Mouse (Mus musculus) stomach, embryonic 16.5 days (tissue): ENCODE results near the gene Sel1l3. TPM values are rescaled to one million over a fixed set of nuclear protein-coding genes. Genes with fewer than 3 reads are reported as not detected.

Source experiments
- ATAC-seq: fragments of 200-750 bp; cut with Nextera tagmentation; 2 replicates; pipeline ENCODE4 v1.8.0; 2017; ENCODE audit warnings: moderate number of reproducible peaks, moderate TSS enrichment; ENCODE audit not compliant: insufficient read depth, low FRiP score
- H3K27ac ChIP-seq: fragments of 300-500 bp; sonication (generic); 2 replicates; pipeline ENCODE4 v1.5.1; 2014; ENCODE audit warnings: low read length
- H3K27me3 ChIP-seq: fragments of 300-500 bp; sonication (generic); 2 replicates; pipeline ENCODE4 v1.6.1; 2014; ENCODE audit warnings: low read length, control low read depth, mixed read lengths; ENCODE audit not compliant: control insufficient read depth, insufficient read depth
- H3K36me3 ChIP-seq: fragments of 300-500 bp; sonication (generic); 2 replicates; pipeline ENCODE4 v1.6.1; 2014; ENCODE audit warnings: low read length; ENCODE audit not compliant: control insufficient read depth, insufficient read depth
- H3K4me1 ChIP-seq: fragments of 300-500 bp; sonication (generic); 2 replicates; pipeline ENCODE4 v1.6.1; 2014; ENCODE audit warnings: low read length, control low read depth, mixed read lengths; ENCODE audit not compliant: control insufficient read depth, insufficient read depth
- H3K4me2 ChIP-seq: fragments of 300-500 bp; sonication (generic); 2 replicates; pipeline ENCODE4 v1.6.1; 2014; ENCODE audit warnings: low read depth, low read length, mixed read lengths
- H3K4me3 ChIP-seq: fragments of 300-500 bp; sonication (generic); replicated peaks from 2 replicates; pipeline ENCODE4 v1.5.1; 2014; ENCODE audit warnings: mild to moderate bottlenecking, low read length
- H3K9ac ChIP-seq: fragments of 300-500 bp; sonication (generic); 2 replicates; pipeline ENCODE4 v1.6.1; 2014; ENCODE audit warnings: low read length
- H3K9me3 ChIP-seq: fragments of 300-500 bp; sonication (generic); replicated peaks from 2 replicates; pipeline ENCODE4 v1.6.1; 2016; ENCODE audit warnings: low read length, control low read depth; ENCODE audit not compliant: control insufficient read depth
- WGBS: fragments of 180-500 bp; shearing (Covaris S2); extraction: QIAGEN DNeasy Blood & Tissue Kit; methylation state at CpG from one replicate; pipeline ENCODE4 v1.1.7; 2014; 5-methylcytosine and 5-hydroxymethylcytosine counted together
- polyA plus RNA-seq: library from polyadenylated mRNA; unstranded; fragments of >200 nt; fragmentation: Nextera tagmentation; extraction: Ambion mirVana; gene quantifications from 2 replicates; pipeline ENCODE4 v1.2.1, GENCODE M21; 2015

Gene Sel1l3
- polyA plus RNA-seq, 1 experiment from 2014 or later, result 8.5 TPM

DNA sequence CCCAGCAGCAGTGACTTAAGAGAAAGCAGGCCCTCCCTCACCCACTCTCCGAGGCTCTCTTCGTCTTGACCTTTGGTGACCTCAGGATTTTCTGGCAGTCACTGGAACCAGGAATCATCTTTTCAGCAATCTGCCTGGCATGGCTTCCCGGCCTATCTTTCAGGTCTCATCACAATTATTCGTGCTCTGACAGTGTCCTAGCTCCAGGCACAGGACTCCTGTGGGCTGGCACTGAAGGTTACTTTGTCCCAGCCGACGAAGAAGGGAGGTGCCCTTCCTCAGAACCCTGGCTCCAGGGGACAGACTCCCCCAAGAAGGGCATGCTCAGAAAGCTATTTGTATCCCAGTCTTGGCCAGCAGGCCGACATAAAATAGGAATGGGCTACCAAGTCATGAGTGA lies 4.0 kb downstream of the Sel1l3 start:
- no peaks in the 10 kb centered on the region for H3K9me3 ChIP-seq
- no peak overlapping the region for H3K4me3 ChIP-seq
- no peaks in the 10 kb centered on the region for H3K4me1 ChIP-seq
- no peaks in the 10 kb centered on the region for H3K36me3 ChIP-seq
- no peak overlapping the region for H3K9ac ChIP-seq
- no peak overlapping the region for H3K27ac ChIP-seq
- no peak overlapping the region for H3K4me2 ChIP-seq
- peaks cover 16% of the 10 kb centered on the region; the same call in 1 of the 2 replicates for H3K27me3 ChIP-seq
- ATAC-seq, result no peak
- WGBS, result 51% methylated on average over 7 of the region's 7 CpGs

DNA sequence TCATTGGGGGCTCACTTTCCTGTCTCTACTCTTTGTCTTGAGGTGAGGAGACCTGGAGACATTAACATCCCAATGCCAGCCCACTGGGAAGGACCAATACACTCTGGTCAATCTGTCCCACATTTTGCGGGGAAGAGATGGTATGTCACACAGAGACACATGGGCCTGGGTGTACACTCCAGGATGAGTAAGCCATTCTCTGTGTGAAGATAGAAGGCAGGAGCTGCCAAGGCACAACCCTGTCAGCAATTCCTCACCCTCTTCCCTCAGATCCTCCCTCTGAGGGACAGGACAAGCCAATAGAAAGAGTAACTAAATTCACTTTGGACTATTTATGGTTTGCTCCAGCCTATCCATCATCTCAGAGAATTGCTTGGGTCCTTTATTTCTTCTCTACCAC lies 5.0 kb downstream of the Sel1l3 start:
- ATAC-seq, result no peak
- Histone ChIP-seq H3K4me1 (no peaks in the 10 kb centered on the region), H3K9ac (no peak overlapping the region), H3K4me3 (no peak overlapping the region), H3K4me2 (no peak overlapping the region), H3K9me3 (no peaks in the 10 kb centered on the region), H3K27ac (no peak overlapping the region), H3K27me3 (peaks cover 16% of the 10 kb centered on the region; the same call in 1 of the 2 replicates), H3K36me3 (no peaks in the 10 kb centered on the region)
- WGBS, result 88% methylated on average over 1 of the region's 1 CpGs

DNA sequence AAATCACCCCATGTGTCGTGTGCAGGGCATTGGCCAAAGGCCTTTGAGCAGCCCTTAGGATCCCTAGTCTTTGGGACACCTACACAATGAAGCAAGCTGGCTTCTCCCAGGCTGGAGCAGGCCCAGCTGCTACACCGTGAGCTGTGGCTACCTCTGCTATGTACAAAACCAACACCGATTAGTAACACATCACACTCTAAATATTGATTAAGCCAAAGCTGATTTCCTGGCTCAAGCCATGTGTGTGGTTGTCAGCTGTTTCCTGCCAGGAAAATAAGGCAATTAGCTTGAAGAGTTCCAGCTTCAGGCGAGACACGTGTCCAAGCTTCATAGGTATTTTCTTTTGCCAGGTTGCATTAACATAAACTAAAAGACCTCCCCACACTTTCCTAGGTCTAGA lies 7.2 kb downstream of the Sel1l3 start:
- H3K36me3 ChIP-seq, result no peaks in the 10 kb centered on the region
- ATAC-seq, result no peak
- no peak overlapping the region for H3K9ac ChIP-seq
- no peak overlapping the region for H3K4me3 ChIP-seq
- no peaks in the 10 kb centered on the region for H3K4me1 ChIP-seq
- no peaks in the 10 kb centered on the region for H3K9me3 ChIP-seq
- no peaks in the 10 kb centered on the region for H3K27me3 ChIP-seq
- 59% methylated on average over 5 of the region's 5 CpGs for WGBS
- no peak overlapping the region for H3K4me2 ChIP-seq
- H3K27ac ChIP-seq, result no peak overlapping the region

DNA sequence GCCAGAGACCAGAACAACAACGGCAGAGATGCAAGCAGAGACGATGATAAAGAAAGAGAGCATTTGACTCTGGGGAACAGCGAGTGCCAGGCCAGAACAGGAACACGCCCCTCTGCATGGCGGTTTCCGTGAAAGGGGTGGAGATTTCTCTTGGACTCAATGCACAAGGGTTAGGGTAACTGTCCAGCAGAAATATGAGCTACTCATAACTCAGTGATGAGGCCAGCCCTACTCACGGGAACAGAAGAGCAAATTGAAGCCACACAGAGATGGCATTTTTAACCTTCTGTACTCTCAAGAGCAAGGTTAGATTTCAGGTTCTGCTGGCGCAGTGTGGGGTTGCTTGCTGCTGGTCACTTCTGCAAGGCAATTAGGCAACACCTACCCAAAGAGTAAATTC lies 11.0 kb downstream of the Sel1l3 start:
- Histone ChIP-seq H3K4me1 (no peaks in the 10 kb centered on the region), H3K4me2 (no peak overlapping the region), H3K27me3 (no peaks in the 10 kb centered on the region), H3K4me3 (no peak overlapping the region), H3K9ac (no peak overlapping the region), H3K36me3 (no peaks in the 10 kb centered on the region), H3K9me3 (no peaks in the 10 kb centered on the region), H3K27ac (no peak overlapping the region)
- no peak for ATAC-seq
- WGBS, result 61% methylated on average over 8 of the region's 8 CpGs

DNA sequence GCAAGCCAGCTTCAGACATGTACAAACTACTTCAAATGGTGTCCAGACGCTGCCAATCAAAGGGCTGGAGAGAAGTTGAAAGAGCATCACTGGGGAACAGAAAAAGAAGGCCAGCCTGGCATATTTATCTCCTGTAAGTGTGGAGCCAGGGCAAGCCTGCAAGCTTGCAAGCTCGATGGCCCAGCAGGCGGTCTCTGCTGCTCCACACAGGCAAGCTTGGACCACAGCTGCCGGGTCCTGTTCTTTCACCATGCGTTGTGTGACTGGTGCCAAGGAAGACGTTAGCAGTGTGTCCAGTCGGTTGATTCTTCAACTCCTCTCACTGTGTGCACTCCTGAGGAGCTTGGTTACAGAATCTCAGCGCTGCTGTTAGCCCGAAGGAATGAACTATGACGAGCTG lies 12.9 kb downstream of the Sel1l3 start:
- no peak for ATAC-seq
- H3K27me3 ChIP-seq, result no peaks in the 10 kb centered on the region
- H3K27ac ChIP-seq, result no peak overlapping the region
- H3K36me3 ChIP-seq, result no peaks in the 10 kb centered on the region
- no peak overlapping the region for H3K4me3 ChIP-seq
- H3K4me2 ChIP-seq, result no peak overlapping the region
- H3K9ac ChIP-seq, result no peak overlapping the region
- H3K9me3 ChIP-seq, result no peaks in the 10 kb centered on the region
- 84% methylated on average over 10 of the region's 10 CpGs for WGBS
- H3K4me1 ChIP-seq, result no peaks in the 10 kb centered on the region

DNA sequence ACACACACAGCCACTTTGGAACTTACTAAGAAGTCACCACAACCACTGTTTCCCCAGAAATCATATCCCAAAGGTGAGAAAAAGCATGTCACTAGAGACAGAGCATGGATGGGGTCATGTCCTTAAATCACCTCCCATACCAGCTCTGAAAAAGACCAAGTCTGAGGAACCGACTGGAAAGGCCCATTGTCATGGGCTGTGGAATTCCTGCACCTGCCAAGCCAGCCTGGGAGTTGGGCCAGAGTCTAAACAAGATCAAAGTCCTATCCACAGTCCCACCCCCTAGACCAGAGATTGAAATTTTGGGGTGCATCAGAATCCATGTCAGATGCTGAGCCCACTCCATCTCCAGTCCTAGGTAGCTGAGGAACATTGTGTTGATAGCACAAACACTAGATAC lies 15.3 kb downstream of the Sel1l3 start:
- 58% methylated on average over 1 of the region's 1 CpGs for WGBS
- Histone ChIP-seq H3K27me3 (no peaks in the 10 kb centered on the region), H3K9ac (no peak overlapping the region), H3K9me3 (no peaks in the 10 kb centered on the region), H3K4me3 (no peak overlapping the region), H3K27ac (no peak overlapping the region), H3K4me2 (no peak overlapping the region), H3K36me3 (no peaks in the 10 kb centered on the region), H3K4me1 (no peaks in the 10 kb centered on the region)
- ATAC-seq, result no peak

DNA sequence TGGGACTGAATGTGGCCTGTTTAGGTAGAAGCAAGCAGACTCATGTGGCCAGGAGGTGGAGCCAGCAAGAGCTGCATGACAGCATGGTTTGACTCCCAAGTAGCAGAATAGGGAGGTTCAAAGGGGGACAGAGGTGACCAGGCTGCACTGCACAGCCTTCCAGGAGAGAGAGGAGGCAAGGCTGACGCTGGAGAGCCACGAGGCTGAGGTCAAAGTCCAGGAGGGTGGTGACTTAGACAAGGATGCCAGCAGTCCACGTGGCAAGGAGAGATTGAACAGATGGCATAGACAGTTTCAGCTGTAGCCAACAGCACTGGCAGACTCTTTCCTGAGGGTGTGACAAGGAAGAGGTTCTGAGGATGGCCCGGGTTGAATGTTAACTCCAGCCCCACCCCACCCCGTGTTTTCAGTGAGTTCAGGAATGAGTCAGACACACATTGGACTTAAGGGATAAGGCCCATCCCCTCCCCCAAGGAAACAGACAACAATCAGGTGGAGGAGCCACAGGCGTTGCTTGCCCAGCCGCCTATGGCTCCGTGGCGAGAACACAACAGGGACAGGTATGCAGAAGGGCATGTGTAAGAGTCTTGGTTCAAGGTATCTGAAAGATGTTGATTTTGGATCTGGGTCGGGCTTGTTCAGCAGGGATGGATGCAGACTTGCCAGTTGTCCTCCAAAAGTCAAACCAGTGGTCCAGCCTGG lies 17.2 kb downstream of the Sel1l3 start:
- no peaks in the 10 kb centered on the region for H3K27me3 ChIP-seq
- 47% methylated on average over 10 of the region's 10 CpGs for WGBS
- no peaks in the 10 kb centered on the region for H3K4me1 ChIP-seq
- H3K4me2 ChIP-seq, result no peak overlapping the region
- ATAC-seq, result peak; percentile 86
- H3K9ac ChIP-seq, result no peak overlapping the region
- no peak overlapping the region; the same call in 1 of the 2 replicates for H3K27ac ChIP-seq
- no peak overlapping the region for H3K4me3 ChIP-seq
- no peaks in the 10 kb centered on the region for H3K9me3 ChIP-seq
- no peaks in the 10 kb centered on the region for H3K36me3 ChIP-seq

DNA sequence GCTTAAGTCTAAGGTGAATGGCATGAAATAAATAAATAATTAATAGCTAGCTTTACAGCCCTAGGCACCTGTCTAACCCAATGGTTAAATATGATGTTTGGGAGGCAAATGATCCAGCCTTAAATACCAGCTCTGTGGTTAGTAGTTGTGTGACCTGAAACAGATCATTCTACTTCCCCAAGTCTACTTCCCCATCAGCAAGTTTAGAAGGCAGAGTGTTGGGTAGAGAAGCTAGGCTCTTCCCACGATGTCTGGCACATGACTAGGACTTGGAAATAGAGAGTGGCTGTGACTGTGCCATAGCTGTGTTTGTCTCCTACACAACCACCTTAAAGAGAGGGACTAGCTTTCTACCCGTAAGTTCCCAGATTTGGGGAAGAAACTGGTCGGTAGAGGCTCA lies 18.9 kb downstream of the Sel1l3 start:
- Histone ChIP-seq H3K9ac (no peak overlapping the region), H3K4me2 (no peak overlapping the region), H3K27me3 (no peaks in the 10 kb centered on the region), H3K27ac (no peak overlapping the region), H3K4me1 (no peaks in the 10 kb centered on the region), H3K4me3 (no peak overlapping the region), H3K36me3 (no peaks in the 10 kb centered on the region), H3K9me3 (no peaks in the 10 kb centered on the region)
- WGBS, result 85% methylated on average over 3 of the region's 3 CpGs
- no peak for ATAC-seq

DNA sequence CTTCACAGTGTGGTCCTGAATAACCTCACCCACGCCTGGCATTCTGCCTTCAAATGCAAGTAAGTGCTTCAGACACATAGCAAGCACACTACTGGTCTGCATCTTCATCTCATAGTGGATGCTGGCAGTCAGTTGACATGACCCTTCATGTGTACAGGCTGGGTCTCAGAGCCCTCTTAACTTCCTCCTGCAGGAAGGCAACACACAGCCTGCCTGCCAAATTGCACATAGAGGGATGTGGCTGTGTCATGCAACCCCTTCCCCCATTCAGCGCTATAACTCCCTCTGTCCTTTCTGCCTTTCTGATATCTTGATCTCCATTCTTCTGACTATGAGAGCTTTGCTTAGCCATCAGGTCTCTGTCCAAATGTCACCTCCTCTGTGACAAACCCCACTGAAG lies 19.3 kb downstream of the Sel1l3 start:
- Histone ChIP-seq H3K9ac (no peak overlapping the region), H3K27me3 (no peaks in the 10 kb centered on the region), H3K9me3 (no peaks in the 10 kb centered on the region), H3K4me1 (no peaks in the 10 kb centered on the region), H3K4me3 (no peak overlapping the region), H3K4me2 (no peak overlapping the region), H3K27ac (no peak overlapping the region), H3K36me3 (no peaks in the 10 kb centered on the region)
- ATAC-seq, result no peak
- 71% methylated on average over 2 of the region's 2 CpGs for whole genome bisulfite sequencing
